Mouse (Mus musculus) embryonic facial prominence, embryonic 14.5 days (tissue): Measurements from ENCODE around the gene Gm49394. TPM values are rescaled to one million over a fixed set of nuclear protein-coding genes. Genes with fewer than 3 reads are reported as not detected.

Experiments used
- ATAC-seq: fragments of 200-750 bp; cut with Nextera tagmentation; 2 replicates; pipeline ENCODE4 v1.8.0; 2017; ENCODE audit warnings: low read depth, moderate number of reproducible peaks, moderate TSS enrichment
- DNase-seq: peaks from one replicate; pipeline ENCODE4 v3.0.0-alpha.2; 2015; ENCODE audit warnings: low spot score
- H3K27ac ChIP-seq: fragments of 300-500 bp; sonication (generic); replicated peaks from 2 replicates; pipeline ENCODE4 v1.5.1; 2014; ENCODE audit warnings: low read depth, mild to moderate bottlenecking, low read length, moderate library complexity
- H3K27me3 ChIP-seq: fragments of 300-500 bp; sonication (generic); replicated peaks from 2 replicates; pipeline ENCODE4 v1.6.1; 2014; ENCODE audit warnings: low read length; ENCODE audit not compliant: control insufficient read depth, insufficient read depth
- H3K36me3 ChIP-seq: fragments of 300-500 bp; sonication (generic); 2 replicates; pipeline ENCODE4 v1.6.1; 2014; ENCODE audit warnings: low read length, mixed read lengths; ENCODE audit not compliant: control insufficient read depth, insufficient read depth
- H3K4me1 ChIP-seq: fragments of 300-500 bp; sonication (generic); 2 replicates; pipeline ENCODE4 v1.6.1; 2014; ENCODE audit warnings: antibody characterized with exemption, low read length; ENCODE audit not compliant: control insufficient read depth, insufficient read depth
- H3K4me2 ChIP-seq: fragments of 300-500 bp; sonication (generic); 2 replicates; pipeline ENCODE4 v1.6.1; 2014; ENCODE audit warnings: low read depth, mild to moderate bottlenecking, low read length, moderate library complexity, mixed read lengths
- H3K4me3 ChIP-seq: fragments of 300-500 bp; sonication (generic); 2 replicates; pipeline ENCODE4 v1.5.1; 2014; ENCODE audit warnings: low read depth, mild to moderate bottlenecking, low read length
- H3K9ac ChIP-seq: fragments of 300-500 bp; sonication (generic); 2 replicates; pipeline ENCODE4 v1.6.1; 2014; ENCODE audit warnings: low read depth, mild to moderate bottlenecking, low read length, moderate library complexity, mixed read lengths
- H3K9me3 ChIP-seq: fragments of 300-500 bp; sonication (generic); 2 replicates; pipeline ENCODE4 v1.6.1; 2016; ENCODE audit warnings: low read length; ENCODE audit not compliant: control insufficient read depth
- WGBS: fragments of 180-500 bp; shearing (Covaris S2); extraction: QIAGEN DNeasy Blood & Tissue Kit; methylation state at CpG from one replicate; pipeline ENCODE4 v1.1.7; 2014; 5-methylcytosine and 5-hydroxymethylcytosine counted together
- polyA plus RNA-seq: library from polyadenylated mRNA; unstranded; fragments of >200 nt; fragmentation: Nextera tagmentation; extraction: Ambion mirVana; gene quantifications from 2 replicates; pipeline ENCODE4 v1.2.1, GENCODE M21; 2014

The Gm49394 gene
- polyA plus RNA-seq, 1 experiment from 2014 or later = 0.63 TPM

GRCm38 (mm10) chr7:142657341-142657791 lies 12.4 kb downstream of the Gm49394 start:
- Histone ChIP-seq H3K27ac (peak overlapping the region; percentile 95), H3K4me1 (no peaks in the 10 kb centered on the region), H3K27me3 (peaks cover 81% of the 10 kb centered on the region), H3K4me2 (peak overlapping the region; percentile 67), H3K9me3 (no peaks in the 10 kb centered on the region), H3K4me3 (peak overlapping the region; percentile 61), H3K9ac (peak overlapping the region; percentile 93), H3K36me3 (peaks cover 33% of the 10 kb centered on the region)
- ATAC-seq (peak; percentile 11; the same call in 1 of the 2 replicates), DNase-seq (peak; percentile 91)
- WGBS = 7% methylated on average over 5 of the region's 9 CpGs

DNA sequence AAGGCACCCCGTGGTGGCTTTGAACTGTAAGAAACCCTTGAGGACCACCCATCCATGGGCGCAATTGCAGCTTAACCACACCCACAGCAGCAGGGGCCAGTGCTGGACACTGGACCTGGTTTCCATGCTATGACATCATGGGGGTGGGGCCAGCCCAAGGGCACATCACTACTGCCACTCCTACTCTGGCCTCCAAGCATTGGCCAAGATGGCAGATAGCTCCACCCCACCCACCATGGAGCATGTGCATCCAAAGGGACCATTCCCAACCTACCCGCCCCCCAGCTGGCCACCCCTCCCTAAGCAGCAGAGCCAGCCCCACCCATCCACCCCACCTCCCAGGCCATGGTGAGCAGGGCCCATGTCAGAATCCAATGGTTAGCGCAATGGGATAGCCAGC lies 13.7 kb downstream of the Gm49394 start:
- Histone ChIP-seq H3K36me3 (peaks cover 45% of the 10 kb centered on the region), H3K4me3 (peak overlapping the region; percentile 61), H3K27ac (peak overlapping the region; percentile 95; the same call in 1 of the 2 replicates), H3K9ac (peak overlapping the region; percentile 69), H3K9me3 (no peaks in the 10 kb centered on the region), H3K27me3 (peaks cover 68% of the 10 kb centered on the region), H3K4me2 (peak overlapping the region; percentile 67), H3K4me1 (no peaks in the 10 kb centered on the region)
- 50% methylated on average over 4 of the region's 4 CpGs for WGBS
- peak; percentile 81 for DNase-seq
- ATAC-seq = 0 out of 2 replicates have a peak, but pooled peaks have one; percentile 3

DNA sequence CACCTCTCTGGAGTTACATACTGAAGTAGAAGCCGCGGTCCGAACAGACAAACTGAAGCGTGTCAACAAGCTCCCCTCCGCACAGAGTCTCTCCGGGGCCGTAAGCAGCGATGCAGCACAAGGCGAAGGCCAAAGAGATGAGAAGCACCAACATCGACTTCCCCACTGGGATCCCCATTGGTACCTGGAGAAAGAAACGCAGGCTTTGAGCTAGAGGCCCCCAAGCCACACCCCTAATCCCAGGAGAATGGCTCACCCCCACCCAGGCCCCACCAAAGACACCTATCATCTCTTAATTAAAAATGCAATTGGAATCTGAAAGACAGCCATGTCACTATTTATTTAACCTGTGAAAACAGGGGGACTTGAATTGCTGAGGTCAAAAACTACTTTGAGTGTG lies 14.1 kb downstream of the Gm49394 start:
- H3K36me3 ChIP-seq = peaks cover 49% of the 10 kb centered on the region
- peak overlapping the region; percentile 69 for H3K9ac ChIP-seq
- H3K27me3 ChIP-seq = peaks cover 64% of the 10 kb centered on the region
- H3K27ac ChIP-seq = peak overlapping the region; percentile 65; the same call in 1 of the 2 replicates
- ATAC-seq (no peak), DNase-seq (no peak)
- WGBS = 22% methylated on average over 11 of the region's 11 CpGs
- H3K4me2 ChIP-seq = peak overlapping the region; percentile 67
- H3K9me3 ChIP-seq = no peaks in the 10 kb centered on the region
- peak overlapping the region; percentile 61 for H3K4me3 ChIP-seq
- no peaks in the 10 kb centered on the region for H3K4me1 ChIP-seq

DNA sequence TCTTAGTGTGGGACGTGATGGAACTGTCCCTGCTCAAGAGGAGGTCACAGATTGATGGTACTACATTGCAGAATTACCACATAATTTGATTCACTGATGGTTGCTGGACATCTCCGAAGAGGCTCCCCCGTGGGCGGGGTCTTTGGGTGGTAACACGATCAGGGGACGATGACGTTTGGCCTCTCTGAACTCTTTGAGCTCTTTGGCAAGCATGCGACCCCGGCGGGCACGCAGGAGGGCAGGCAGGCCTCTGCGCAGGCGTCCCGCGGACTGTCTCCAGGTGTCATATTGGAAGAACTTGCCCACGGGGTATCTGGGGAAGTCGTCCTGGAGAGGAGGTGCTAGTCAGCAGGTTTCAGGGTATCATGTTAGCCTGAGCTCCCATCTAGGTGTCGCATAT lies 16.0 kb downstream of the Gm49394 start:
- H3K27ac ChIP-seq = peak overlapping the region; percentile 65
- peaks cover 50% of the 10 kb centered on the region for H3K36me3 ChIP-seq
- H3K9me3 ChIP-seq = no peaks in the 10 kb centered on the region
- H3K9ac ChIP-seq = peak overlapping the region; percentile 69; the same call in 1 of the 2 replicates
- H3K27me3 ChIP-seq = peaks cover 46% of the 10 kb centered on the region
- DNase-seq (no peak), ATAC-seq (no peak)
- 8% methylated on average over 14 of the region's 18 CpGs for WGBS
- H3K4me2 ChIP-seq = peak overlapping the region; percentile 67
- 0 out of 2 replicates have a peak overlapping the region, but pooled peaks have one; percentile 61 for H3K4me3 ChIP-seq
- H3K4me1 ChIP-seq = no peaks in the 10 kb centered on the region

GRCm38 (mm10) chr7:142646676-142647075 lies 23.1 kb downstream of the Gm49394 start:
- DNase-seq = no peak

GRCm38 (mm10) chr7:142645045-142645444 lies 24.7 kb downstream of the Gm49394 start:
- H3K27ac ChIP-seq = peak overlapping the region; percentile 52; the same call in 1 of the 2 replicates
- WGBS = 17% methylated on average over 4 of the region's 5 CpGs
- DNase-seq = no peak
- H3K36me3 ChIP-seq = no peaks in the 10 kb centered on the region
- no peak overlapping the region for H3K9ac ChIP-seq
- ATAC-seq = no peak
- 0 out of 2 replicates have a peak, but pooled peaks cover 4% of the 10 kb centered on the region for H3K9me3 ChIP-seq
- H3K4me2 ChIP-seq = no peak overlapping the region
- no peaks in the 10 kb centered on the region for H3K27me3 ChIP-seq
- H3K4me3 ChIP-seq = no peak overlapping the region
- H3K4me1 ChIP-seq = peaks cover 16% of the 10 kb centered on the region

More at GRCm38 (mm10) chr7:142646676-142647075, 23.1 kb downstream of the Gm49394 start:
- H3K36me3 ChIP-seq = peaks cover 11% of the 10 kb centered on the region
- H3K27me3 ChIP-seq = no peaks in the 10 kb centered on the region
- WGBS = 20% methylated on average over 6 of the region's 6 CpGs
- H3K9me3 ChIP-seq = 0 out of 2 replicates have a peak, but pooled peaks cover 4% of the 10 kb centered on the region
- H3K9ac ChIP-seq = no peak overlapping the region
- no peak overlapping the region for H3K27ac ChIP-seq
- H3K4me3 ChIP-seq = no peak overlapping the region
- H3K4me2 ChIP-seq = no peak overlapping the region
- peaks cover 16% of the 10 kb centered on the region for H3K4me1 ChIP-seq
- no peak for ATAC-seq

DNA sequence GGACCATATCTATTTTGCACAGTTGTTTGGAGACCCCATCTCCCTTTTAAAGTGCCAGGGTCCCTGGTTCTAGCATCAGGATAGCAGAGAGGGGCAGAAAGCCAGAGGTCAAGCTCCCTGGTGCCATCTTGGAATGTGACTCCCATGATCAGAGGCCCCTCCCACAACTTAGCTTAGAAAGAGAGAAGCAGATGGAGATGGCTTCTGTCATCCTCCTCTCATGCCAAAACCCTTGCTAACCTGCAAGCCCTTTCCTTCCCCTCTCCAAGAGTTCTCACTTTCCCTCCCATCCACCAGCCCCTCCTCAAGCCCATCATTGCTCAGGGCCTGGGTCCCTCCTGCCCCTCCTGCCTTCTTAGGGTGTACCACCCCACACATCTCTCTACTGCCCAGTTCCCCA lies 33.6 kb downstream of the Gm49394 start:
- peaks cover 9% of the 10 kb centered on the region; the same call in 1 of the 2 replicates for H3K4me1 ChIP-seq
- no peaks in the 10 kb centered on the region for H3K36me3 ChIP-seq
- ATAC-seq = no peak
- H3K4me2 ChIP-seq = no peak overlapping the region
- H3K9me3 ChIP-seq = no peaks in the 10 kb centered on the region
- H3K27me3 ChIP-seq = no peaks in the 10 kb centered on the region
- no peak overlapping the region for H3K27ac ChIP-seq
- no peak overlapping the region for H3K9ac ChIP-seq
- H3K4me3 ChIP-seq = no peak overlapping the region
- DNase-seq = no peak

- H3K36me3 ChIP-seq = no peaks in the 10 kb centered on the region
- peaks cover 8% of the 10 kb centered on the region; the same call in 1 of the 2 replicates for H3K4me1 ChIP-seq
- DNase-seq = no peak
- H3K4me3 ChIP-seq = no peak overlapping the region
- H3K9ac ChIP-seq = no peak overlapping the region
- H3K4me2 ChIP-seq = no peak overlapping the region
- no peaks in the 10 kb centered on the region for H3K9me3 ChIP-seq
- no peak for ATAC-seq
- 79% methylated on average over 10 of the region's 10 CpGs for WGBS
- H3K27me3 ChIP-seq = no peaks in the 10 kb centered on the region
- no peak overlapping the region for H3K27ac ChIP-seq
Measured at GRCm38 (mm10) chr7:142630691-142631090, 39.1 kb downstream of the Gm49394 start.

- no peaks in the 10 kb centered on the region for H3K27me3 ChIP-seq
- no peak for ATAC-seq
- H3K4me2 ChIP-seq = no peak overlapping the region
- 71% methylated on average over 6 of the region's 6 CpGs for WGBS
- H3K9ac ChIP-seq = no peak overlapping the region
- H3K27ac ChIP-seq = no peak overlapping the region
- H3K4me1 ChIP-seq = peaks cover 8% of the 10 kb centered on the region; the same call in 1 of the 2 replicates
- H3K9me3 ChIP-seq = no peaks in the 10 kb centered on the region
- no peak overlapping the region for H3K4me3 ChIP-seq
- no peak for DNase-seq
- no peaks in the 10 kb centered on the region for H3K36me3 ChIP-seq
Measured at GRCm38 (mm10) chr7:142629806-142630205, 39.9 kb downstream of the Gm49394 start.
